Mouse (Mus musculus) MEL-GATA-1-ER (cell line): ENCODE data around the gene Tsen2.
A peak's percentile ranks its signal among the peaks of the same experiment; 100 is the strongest.

ENCODE experiments used
- DNase-seq: peaks from one replicate; pipeline ENCODE4 v3.0.0-alpha.2; 2012; ENCODE audit warnings: low read depth; ENCODE audit errors: extremely low read depth

The Tsen2 gene

GRCm38 (mm10) chr6:115538645-115539429 lies 5.6 kb upstream of the Tsen2 start:
- no peak for DNase-seq

DNA sequence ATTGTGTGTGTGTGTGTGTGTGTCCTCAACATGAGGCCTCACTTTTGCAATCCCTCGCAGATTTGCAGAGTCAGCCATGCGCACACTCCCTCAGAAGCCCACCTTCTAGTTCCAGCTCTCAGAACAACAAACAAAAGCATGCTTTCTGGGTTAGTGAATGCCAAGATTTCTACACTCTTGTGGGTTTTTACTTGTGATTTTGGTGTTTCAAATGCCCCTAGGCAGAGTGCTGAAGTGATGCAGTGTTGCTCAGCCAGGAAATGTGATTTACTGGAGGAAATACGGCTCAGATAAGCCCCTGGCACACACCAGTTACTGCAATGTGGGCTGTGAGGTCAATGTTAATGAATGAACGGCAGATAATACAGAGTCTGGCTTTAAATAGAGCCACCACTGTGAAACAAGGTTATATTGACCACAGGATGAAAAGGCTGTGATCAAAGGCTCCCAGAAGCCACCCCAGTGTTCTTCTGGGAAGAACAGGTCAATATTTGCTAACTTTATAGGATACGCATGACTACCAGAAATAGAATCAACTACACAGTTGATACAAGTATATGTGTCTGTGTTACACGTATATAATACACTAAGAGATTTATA lies 2.7 kb upstream of the Tsen2 start:
- DNase-seq, result no peak

GRCm38 (mm10) chr6:115542341-115542740 lies 2.1 kb upstream of the Tsen2 start:
- DNase-seq, result no peak

DNA sequence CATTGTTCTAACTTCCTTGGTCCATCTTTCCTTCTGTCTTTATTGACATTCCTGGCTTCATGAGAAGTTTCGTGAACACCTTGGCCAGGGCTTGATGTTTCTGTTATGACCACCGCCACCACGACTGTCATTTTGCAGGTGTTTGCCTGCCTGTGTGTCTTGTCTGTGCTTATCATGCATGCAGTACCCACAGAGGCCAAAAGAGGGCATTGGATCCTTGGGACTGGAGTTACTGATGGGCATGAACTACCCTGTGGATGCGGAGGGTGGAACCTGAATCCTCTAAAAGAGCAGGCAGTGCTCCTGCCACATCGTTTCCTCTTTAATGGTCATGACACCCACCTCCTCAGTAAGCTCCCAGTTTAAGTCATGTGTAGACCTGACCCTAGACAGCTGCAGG lies 1.8 kb downstream of the Tsen2 start:
- peak; percentile 41 for DNase-seq

- no peak for DNase-seq
Measured at GRCm38 (mm10) chr6:115555485-115555884, 11.0 kb downstream of the Tsen2 start.

DNA sequence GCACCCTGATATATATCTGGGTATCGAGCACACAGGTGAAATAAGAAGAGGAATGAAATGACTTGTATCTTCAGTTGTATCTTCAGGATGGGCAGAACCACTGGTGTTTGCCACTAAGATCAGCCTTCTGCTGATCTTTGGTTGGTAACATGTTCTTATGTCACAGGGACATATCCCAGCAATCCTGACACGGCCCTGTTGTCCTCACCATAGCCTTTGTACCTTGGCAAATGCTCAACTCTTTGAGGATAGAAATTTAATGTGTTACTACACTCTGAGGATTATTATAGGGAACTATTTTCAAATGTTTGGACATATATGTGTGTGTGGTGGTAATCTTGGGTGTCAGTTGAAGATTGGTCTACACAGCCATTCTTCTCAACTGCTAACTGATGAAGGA lies 13.7 kb downstream of the Tsen2 start:
- DNase-seq, result no peak

GRCm38 (mm10) chr6:115559651-115560632 lies 15.5 kb downstream of the Tsen2 start:
- no peak for DNase-seq

GRCm38 (mm10) chr6:115565479-115566045 lies 21.1 kb downstream of the Tsen2 start:
- no peak for DNase-seq

- no peak for DNase-seq
Measured at GRCm38 (mm10) chr6:115574171-115574570, 29.7 kb downstream of the Tsen2 start.

GRCm38 (mm10) chr6:115577407-115577806 lies 32.9 kb downstream of the Tsen2 start:
- DNase-seq, result no peak

DNA sequence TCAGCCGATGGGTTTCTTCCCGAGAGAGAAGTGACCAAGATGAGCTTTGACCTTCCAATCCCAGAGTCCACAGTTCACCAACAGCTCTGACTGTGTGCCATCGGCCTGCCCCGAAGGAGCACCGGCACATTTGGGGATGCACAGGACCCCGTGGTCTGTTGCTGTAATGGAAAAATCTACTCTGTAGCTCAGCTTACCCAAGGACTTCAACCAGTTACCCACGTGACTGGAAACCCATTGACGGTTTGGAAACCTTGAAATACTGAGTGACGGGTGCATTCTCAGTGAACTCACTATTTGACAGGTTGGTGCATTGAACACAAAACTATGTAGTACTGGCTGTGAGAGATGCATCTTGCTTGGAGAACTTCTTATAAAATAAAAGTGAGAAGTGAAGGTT lies 33.5 kb downstream of the Tsen2 start:
- no peak for DNase-seq

- DNase-seq, result no peak
Measured at GRCm38 (mm10) chr6:115580810-115581209, 36.3 kb downstream of the Tsen2 start.

GRCm38 (mm10) chr6:115582328-115583115 lies 38.1 kb downstream of the Tsen2 start:
- no peak for DNase-seq

DNA sequence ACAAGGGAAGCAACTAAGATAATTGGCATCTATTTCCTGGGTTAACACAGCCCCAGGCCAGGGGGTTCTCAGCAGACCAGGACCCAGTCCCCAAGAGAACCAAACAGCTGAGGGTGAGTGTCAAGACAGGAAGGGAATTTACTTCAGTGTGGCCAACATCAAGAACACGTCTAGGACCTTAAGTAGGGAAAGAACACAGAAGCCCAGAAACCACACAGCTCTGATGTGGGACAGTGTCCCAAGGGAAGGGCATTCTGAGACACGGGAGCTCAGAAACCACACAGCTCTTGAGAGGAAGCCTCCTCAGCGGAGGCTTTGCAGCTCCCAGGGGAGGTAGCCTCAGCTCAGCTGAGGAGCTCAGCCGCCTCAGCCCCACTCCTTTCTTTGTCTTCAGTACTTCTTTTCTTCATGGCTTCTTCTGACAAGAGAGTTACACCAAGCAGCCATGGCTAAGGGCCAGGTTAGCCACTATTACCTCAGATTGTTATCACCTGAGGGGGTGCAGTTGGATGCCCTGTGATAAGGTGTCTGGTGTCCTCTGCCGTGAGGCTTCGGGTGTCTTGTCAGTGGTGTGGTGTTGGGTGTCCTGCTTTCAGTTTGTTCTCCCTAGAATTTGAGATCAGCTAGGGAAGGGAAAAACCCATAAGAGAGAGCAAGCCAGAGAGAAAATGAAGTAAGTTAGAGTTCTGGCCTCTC lies 39.1 kb downstream of the Tsen2 start:
- no peak for DNase-seq

DNA sequence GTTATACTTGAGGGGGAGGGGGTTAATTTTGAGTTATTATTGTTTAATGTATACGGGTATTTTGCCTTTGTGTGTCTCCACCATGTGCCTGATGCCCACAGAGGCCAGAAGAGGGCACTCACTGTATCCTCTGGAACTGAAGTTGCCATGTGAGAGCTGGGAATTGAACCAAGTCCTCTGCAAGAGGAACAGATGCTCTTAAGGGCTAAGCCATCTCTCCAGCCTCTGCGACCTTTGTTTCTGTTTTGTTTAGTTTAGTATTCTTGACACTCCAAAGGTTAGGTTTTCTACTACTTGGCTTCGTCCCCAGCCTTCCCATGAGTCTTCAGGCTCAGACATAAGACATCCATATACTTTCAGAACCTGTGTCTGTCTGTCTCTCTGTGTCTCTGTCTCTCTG lies 39.7 kb downstream of the Tsen2 start:
- no peak for DNase-seq

DNA sequence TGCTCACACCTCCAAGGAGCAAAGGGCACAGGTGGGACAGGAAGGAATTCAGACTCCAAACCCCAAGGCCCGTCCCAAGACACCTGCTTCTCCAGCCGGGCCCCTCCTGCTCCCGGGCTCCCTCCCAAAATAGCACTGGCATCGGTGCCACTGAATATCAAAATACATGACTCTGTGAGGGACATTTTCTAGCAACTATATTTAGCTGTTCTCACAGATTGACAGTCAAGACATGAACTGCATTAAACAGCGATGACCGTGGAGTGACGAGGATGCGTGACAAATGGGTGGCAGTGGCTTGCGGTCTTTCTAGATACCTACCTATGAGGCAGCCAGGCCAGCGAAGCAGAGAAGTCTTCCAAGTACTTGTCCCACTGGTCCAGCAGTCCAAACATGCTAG lies 41.9 kb downstream of the Tsen2 start:
- DNase-seq, result no peak

DNA sequence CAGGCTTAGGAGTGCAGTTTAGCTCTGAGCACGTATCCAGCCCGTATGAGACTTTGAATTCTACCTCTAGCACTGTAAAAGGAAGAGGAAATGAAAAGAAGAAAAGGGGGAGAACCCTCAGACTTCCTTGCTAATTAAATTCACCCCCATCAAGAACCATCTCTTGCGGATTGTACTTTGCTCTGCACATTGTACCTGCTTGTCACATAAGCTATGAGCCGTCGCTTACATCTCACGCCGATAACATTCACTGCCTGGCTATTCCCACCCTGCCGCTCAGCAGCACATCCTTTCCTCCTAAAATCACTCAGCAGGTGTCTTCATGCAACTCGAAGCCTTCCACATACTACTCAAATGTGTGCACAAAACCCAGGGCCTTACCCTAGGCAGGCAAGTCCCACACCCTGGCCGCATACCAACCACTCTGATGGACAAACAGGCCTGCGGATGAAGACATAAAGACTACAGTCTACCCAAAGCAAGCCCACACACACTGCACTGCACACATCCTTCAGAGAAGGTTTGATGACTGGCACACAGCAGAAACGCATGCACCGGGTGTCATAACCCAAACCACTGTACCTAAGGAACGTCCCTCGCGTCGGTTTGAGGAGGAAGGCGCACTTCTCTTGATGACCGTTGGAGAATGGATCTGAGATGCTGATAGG lies 47.4 kb downstream of the Tsen2 start:
- no peak for DNase-seq

DNA sequence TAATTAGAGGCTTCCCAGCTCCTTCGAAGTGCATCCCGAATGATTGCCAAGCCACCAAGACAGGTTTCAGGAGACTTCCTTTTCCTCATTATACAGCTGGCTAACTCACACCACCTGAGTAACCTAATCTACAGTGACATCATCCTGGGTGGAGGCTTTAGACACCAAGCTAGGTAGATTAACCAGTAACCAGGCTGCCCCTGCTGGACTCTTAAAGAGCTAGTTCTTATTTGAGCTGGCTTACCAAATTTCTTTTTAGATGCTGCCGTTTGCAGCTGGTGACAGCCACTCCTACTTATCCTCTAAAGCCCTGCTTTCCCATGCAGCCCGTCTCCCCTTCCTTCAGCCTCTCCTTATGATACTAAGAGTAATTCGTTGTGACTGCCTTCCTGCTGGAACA lies 48.0 kb downstream of the Tsen2 start, which contains the start of gene Mkrn2os:
Mkrn2os (minus strand) TSS at position 119 of the 400 bp plus-strand sequence.
- DNase-seq, result no peak

- DNase-seq, result no peak
Measured at GRCm38 (mm10) chr6:115593252-115593651, 48.8 kb downstream of the Tsen2 start.

DNA sequence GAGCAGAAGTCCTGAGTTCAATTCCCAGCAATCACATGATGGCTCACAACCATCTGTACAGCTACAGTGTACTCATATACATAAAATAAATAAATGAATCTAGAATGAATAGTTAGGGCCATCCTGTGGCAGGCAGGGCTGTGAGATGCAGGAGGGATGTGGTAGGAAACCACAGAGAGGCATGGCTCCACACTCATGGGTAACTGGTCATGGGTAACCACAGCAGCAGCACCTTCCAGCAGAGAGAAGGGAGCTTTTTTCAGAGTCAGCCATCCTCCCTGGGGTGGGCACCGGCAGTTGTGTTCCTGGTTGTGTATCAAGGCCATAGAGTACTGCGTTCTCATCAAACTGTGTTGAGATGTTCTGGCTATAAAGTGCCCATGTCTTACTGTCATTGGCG lies 50.0 kb downstream of the Tsen2 start:
- no peak for DNase-seq
